Mouse (Mus musculus) liver, embryonic 15.5 days (tissue): Measurements from ENCODE around the gene Gm3839. TPM values are rescaled to one million over a fixed set of nuclear protein-coding genes. Genes with fewer than 3 reads are reported as not detected.
"Not testable (repeated sequence)": the region's sequence is repeated elsewhere in the genome, so short reads cannot be mapped to it uniquely, and the experiment has no call there.

ENCODE experiments used
- ATAC-seq: fragments of 200-750 bp; cut with Nextera tagmentation; 2 replicates; pipeline ENCODE4 v1.8.0; 2017; ENCODE audit warnings: moderate number of reproducible peaks, mild to moderate bottlenecking, moderate library complexity; ENCODE audit not compliant: insufficient read depth
- H3K27ac ChIP-seq: fragments of 300-500 bp; sonication (generic); replicated peaks from 2 replicates; pipeline ENCODE4 v1.5.1; 2015; ENCODE audit warnings: mild to moderate bottlenecking, inconsistent platforms
- H3K27me3 ChIP-seq: fragments of 300-500 bp; sonication (generic); 2 replicates; pipeline ENCODE4 v1.6.1; 2015; ENCODE audit warnings: mild to moderate bottlenecking, inconsistent platforms
- H3K36me3 ChIP-seq: fragments of 300-500 bp; sonication (generic); replicated peaks from 2 replicates; pipeline ENCODE4 v1.6.1; 2015; ENCODE audit warnings: moderate library complexity, mild to moderate bottlenecking, inconsistent platforms
- H3K4me1 ChIP-seq: fragments of 300-500 bp; sonication (generic); replicated peaks from 2 replicates; pipeline ENCODE4 v1.6.1; 2015; ENCODE audit warnings: inconsistent platforms
- H3K4me2 ChIP-seq: fragments of 300-500 bp; sonication (generic); 2 replicates; pipeline ENCODE4 v1.6.1; 2015; ENCODE audit warnings: moderate library complexity, mild to moderate bottlenecking, inconsistent platforms
- H3K4me3 ChIP-seq: fragments of 300-500 bp; sonication (generic); replicated peaks from 2 replicates; pipeline ENCODE4 v1.5.1; 2015; ENCODE audit warnings: mild to moderate bottlenecking, inconsistent platforms
- H3K9ac ChIP-seq: fragments of 300-500 bp; sonication (generic); 2 replicates; pipeline ENCODE4 v1.6.1; 2015; ENCODE audit warnings: moderate library complexity, mild to moderate bottlenecking, inconsistent platforms
- H3K9me3 ChIP-seq: fragments of 300-500 bp; sonication (generic); replicated peaks from 2 replicates; pipeline ENCODE4 v1.6.1; 2016; ENCODE audit warnings: inconsistent platforms
- WGBS: fragments of 180-500 bp; shearing (Covaris S2); methylation state at CpG from one replicate; pipeline ENCODE4 v1.1.7; 2015; ENCODE audit warnings: mixed read lengths; ENCODE audit not compliant: insufficient replicate concordance; 5-methylcytosine and 5-hydroxymethylcytosine counted together
- polyA plus RNA-seq: library from polyadenylated mRNA; unstranded; fragments of >200 nt; fragmentation: Nextera tagmentation; extraction: Ambion mirVana; gene quantifications from 2 replicates; pipeline ENCODE4 v1.2.1, GENCODE M21; 2015

Gm3839 gene
- 0.79 and 0.82 TPM in 2 replicates for polyA plus RNA-seq

- not testable (repeated sequence) for ATAC-seq, H3K36me3 ChIP-seq, H3K9ac ChIP-seq, H3K4me1 ChIP-seq, H3K4me3 ChIP-seq, H3K27me3 ChIP-seq, H3K4me2 ChIP-seq, H3K27ac ChIP-seq, H3K9me3 ChIP-seq
Measured at GRCm38 (mm10) chr14:11356626-11357025, at the start of gene Gm3839. Gene Gm3839 (minus strand): TSS chr14:11356726.

GRCm38 (mm10) chr14:11405661-11406060, 49.1 kb upstream of the Gm3839 start:
- H3K27ac ChIP-seq = no peak overlapping the region
- ATAC-seq = no peak
- H3K9me3 ChIP-seq = no peaks in the 10 kb centered on the region
- H3K36me3 ChIP-seq = no peaks in the 10 kb centered on the region
- no peaks in the 10 kb centered on the region for H3K4me1 ChIP-seq
- WGBS = 73% methylated on average over 9 of the region's 9 CpGs
- no peak overlapping the region for H3K9ac ChIP-seq
- H3K4me3 ChIP-seq = no peak overlapping the region
- H3K4me2 ChIP-seq = no peak overlapping the region
- no peaks in the 10 kb centered on the region for H3K27me3 ChIP-seq

- 68% methylated on average over 3 of the region's 3 CpGs for WGBS
- Histone ChIP-seq H3K27me3 (no peaks in the 10 kb centered on the region), H3K27ac (no peak overlapping the region), H3K9me3 (no peaks in the 10 kb centered on the region), H3K36me3 (no peaks in the 10 kb centered on the region), H3K9ac (no peak overlapping the region), H3K4me1 (no peaks in the 10 kb centered on the region), H3K4me2 (no peak overlapping the region), H3K4me3 (no peak overlapping the region)
- no peak for ATAC-seq
Measured at GRCm38 (mm10) chr14:11377846-11378245, 21.3 kb upstream of the Gm3839 start.

- no peaks in the 10 kb centered on the region for H3K27me3 ChIP-seq
- no peaks in the 10 kb centered on the region for H3K36me3 ChIP-seq
- no peaks in the 10 kb centered on the region for H3K4me1 ChIP-seq
- 70% methylated on average over 5 of the region's 5 CpGs for WGBS
- H3K4me2 ChIP-seq = no peak overlapping the region
- no peak overlapping the region for H3K4me3 ChIP-seq
- H3K27ac ChIP-seq = no peak overlapping the region
- no peak overlapping the region for H3K9ac ChIP-seq
- no peaks in the 10 kb centered on the region for H3K9me3 ChIP-seq
- no peak for ATAC-seq
Measured at GRCm38 (mm10) chr14:11375225-11375624, 18.7 kb upstream of the Gm3839 start.

GRCm38 (mm10) chr14:11346086-11346485, 10.4 kb downstream of the Gm3839 start:
- no peak for ATAC-seq
- no peaks in the 10 kb centered on the region for H3K36me3 ChIP-seq
- H3K9me3 ChIP-seq = no peaks in the 10 kb centered on the region
- H3K27ac ChIP-seq = no peak overlapping the region
- 60% methylated on average over 3 of the region's 3 CpGs for WGBS
- H3K27me3 ChIP-seq = no peaks in the 10 kb centered on the region
- H3K4me1 ChIP-seq = no peaks in the 10 kb centered on the region
- no peak overlapping the region for H3K9ac ChIP-seq
- no peak overlapping the region for H3K4me2 ChIP-seq
- H3K4me3 ChIP-seq = no peak overlapping the region

GRCm38 (mm10) chr14:11329993-11330392, 26.5 kb downstream of the Gm3839 start:
- H3K27me3 ChIP-seq = no peaks in the 10 kb centered on the region
- no peak for ATAC-seq
- 33% methylated on average over 2 of the region's 2 CpGs for WGBS
- H3K36me3 ChIP-seq = no peaks in the 10 kb centered on the region
- no peak overlapping the region for H3K27ac ChIP-seq
- H3K4me1 ChIP-seq = no peaks in the 10 kb centered on the region
- H3K4me2 ChIP-seq = no peak overlapping the region
- no peak overlapping the region for H3K4me3 ChIP-seq
- no peaks in the 10 kb centered on the region for H3K9me3 ChIP-seq
- no peak overlapping the region for H3K9ac ChIP-seq

GRCm38 (mm10) chr14:11307079-11307478, 49.4 kb downstream of the Gm3839 start:
- 29% methylated on average over 2 of the region's 2 CpGs for WGBS
- no peak for ATAC-seq
- H3K27ac ChIP-seq = no peak overlapping the region
- H3K9ac ChIP-seq = no peak overlapping the region
- H3K4me3 ChIP-seq = no peak overlapping the region
- no peaks in the 10 kb centered on the region for H3K27me3 ChIP-seq
- H3K36me3 ChIP-seq = no peaks in the 10 kb centered on the region
- no peak overlapping the region for H3K4me2 ChIP-seq
- H3K4me1 ChIP-seq = no peaks in the 10 kb centered on the region
- no peaks in the 10 kb centered on the region for H3K9me3 ChIP-seq

GRCm38 (mm10) chr14:11287956-11288355, 68.6 kb downstream of the Gm3839 start:
- not testable (repeated sequence) for H3K4me1 ChIP-seq, H3K4me3 ChIP-seq, H3K9ac ChIP-seq, H3K27me3 ChIP-seq, ATAC-seq, H3K9me3 ChIP-seq, H3K4me2 ChIP-seq, H3K36me3 ChIP-seq, H3K27ac ChIP-seq
- 56% methylated on average over 3 of the region's 3 CpGs for WGBS

GRCm38 (mm10) chr14:11257161-11257705, 99.3 kb downstream of the Gm3839 start:
- H3K27me3 ChIP-seq = no peaks in the 10 kb centered on the region
- no peak for ATAC-seq

GRCm38 (mm10) chr14:11248053-11248452, 108.5 kb downstream of the Gm3839 start:
- no peak for ATAC-seq
- Histone ChIP-seq H3K4me3 (no peak overlapping the region), H3K4me1 (no peaks in the 10 kb centered on the region), H3K9me3 (no peaks in the 10 kb centered on the region), H3K27me3 (no peaks in the 10 kb centered on the region), H3K9ac (no peak overlapping the region), H3K4me2 (no peak overlapping the region), H3K36me3 (no peaks in the 10 kb centered on the region), H3K27ac (no peak overlapping the region)

More at GRCm38 (mm10) chr14:11257161-11257705, 99.3 kb downstream of the Gm3839 start:
- Histone ChIP-seq H3K4me3 (no peak overlapping the region), H3K4me2 (no peak overlapping the region), H3K9me3 (no peaks in the 10 kb centered on the region), H3K4me1 (no peaks in the 10 kb centered on the region), H3K36me3 (no peaks in the 10 kb centered on the region), H3K27ac (no peak overlapping the region), H3K9ac (no peak overlapping the region)
- WGBS = 58% methylated on average over 4 of the region's 4 CpGs

GRCm38 (mm10) chr14:11244546-11244945, 112.0 kb downstream of the Gm3839 start:
- WGBS = 44% methylated on average over 5 of the region's 5 CpGs
- no peak for ATAC-seq

GRCm38 (mm10) chr14:11232086-11232485, 124.4 kb downstream of the Gm3839 start:
- no peaks in the 10 kb centered on the region for H3K9me3 ChIP-seq
- no peaks in the 10 kb centered on the region for H3K27me3 ChIP-seq
- H3K4me2 ChIP-seq = no peak overlapping the region
- 74% methylated on average over 7 of the region's 7 CpGs for WGBS
- no peaks in the 10 kb centered on the region for H3K4me1 ChIP-seq
- no peak overlapping the region for H3K4me3 ChIP-seq
- no peak overlapping the region for H3K9ac ChIP-seq
- H3K27ac ChIP-seq = no peak overlapping the region
- no peak for ATAC-seq
- H3K36me3 ChIP-seq = no peaks in the 10 kb centered on the region

More at GRCm38 (mm10) chr14:11244546-11244945, 112.0 kb downstream of the Gm3839 start:
- H3K27ac ChIP-seq = no peak overlapping the region
- no peak overlapping the region for H3K4me2 ChIP-seq
- H3K9ac ChIP-seq = no peak overlapping the region
- H3K4me1 ChIP-seq = no peaks in the 10 kb centered on the region
- H3K36me3 ChIP-seq = no peaks in the 10 kb centered on the region
- no peaks in the 10 kb centered on the region for H3K27me3 ChIP-seq
- H3K9me3 ChIP-seq = no peaks in the 10 kb centered on the region
- no peak overlapping the region for H3K4me3 ChIP-seq
